Mouse (Mus musculus): ENCODE data around the gene Myl12a. TPM values are rescaled to one million over a fixed set of nuclear protein-coding genes. Genes with fewer than 3 reads are reported as not detected.

Gene Myl12a
- total RNA-seq, 2 experiments from 2014 or later: 230 to 515 TPM

DNA sequence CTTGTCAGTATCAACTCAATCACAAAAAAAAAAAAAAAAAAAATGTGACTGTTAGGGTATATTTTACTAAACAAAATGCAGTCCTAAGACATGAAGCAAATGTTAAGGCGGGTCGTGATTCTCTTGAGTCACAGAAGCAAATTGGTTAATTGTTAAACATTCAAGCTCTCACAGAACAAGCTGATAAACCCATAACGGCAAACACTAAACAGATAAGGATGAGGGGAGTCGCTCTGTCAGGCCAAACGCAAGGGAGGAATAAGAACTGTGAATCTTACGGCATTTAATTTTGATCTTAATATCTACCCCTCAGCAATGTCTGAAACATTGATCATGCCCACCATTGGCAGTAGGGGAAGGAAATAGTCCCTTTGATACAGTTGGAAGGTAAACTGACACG is 53.5 kb downstream of the Myl12a start:
- ATAC-seq (ENCODE audit: poor library complexity, severe bottlenecking): no peak

DNA sequence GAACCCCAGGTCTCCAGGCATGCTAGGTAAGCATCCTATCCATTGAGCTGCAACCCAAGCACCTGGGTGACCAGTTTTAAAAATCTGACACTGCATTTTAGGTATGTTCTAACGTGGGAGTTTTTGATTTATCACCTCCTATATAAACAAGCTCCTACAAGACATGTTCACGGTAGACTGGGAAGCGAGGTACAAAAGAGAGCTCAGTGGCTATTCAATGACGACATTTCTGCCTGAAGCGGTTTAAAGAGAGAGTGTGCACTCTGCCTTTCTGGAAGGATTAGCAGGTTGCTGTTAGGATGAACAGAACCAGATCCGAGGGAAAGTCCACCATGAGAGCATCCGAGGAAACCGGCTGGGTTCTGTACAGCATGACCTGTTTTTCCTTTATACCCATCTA is 54.0 kb downstream of the Myl12a start:
- ATAC-seq (ENCODE audit: poor library complexity, severe bottlenecking): no peak

DNA sequence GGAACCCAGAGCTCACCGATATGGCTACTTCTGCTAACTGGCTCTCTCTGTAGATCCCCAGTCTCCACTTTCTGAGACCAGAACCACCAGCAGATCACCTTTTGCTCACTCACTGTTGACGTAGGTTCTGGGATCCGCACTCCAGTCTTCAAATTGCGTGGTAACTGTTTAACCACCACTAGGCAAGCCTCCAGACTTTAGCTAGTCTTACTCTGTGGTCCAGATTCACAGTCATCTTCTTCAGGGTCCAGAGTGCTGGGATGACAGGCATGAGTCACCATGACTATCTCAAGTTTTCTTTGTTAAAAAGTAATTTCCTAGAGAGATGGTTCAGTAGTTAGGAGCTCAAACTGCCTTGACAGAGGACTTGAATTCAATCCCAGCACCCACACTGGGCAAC is 58.9 kb downstream of the Myl12a start:
- no peak for ATAC-seq (ENCODE audit: poor library complexity, severe bottlenecking)

Other genes starting within 250 kb of the Myl12a start
- gene Tgif1, start 149.3 kb downstream of the Myl12a start, total RNA-seq (2015): 30.7 and 40.4 TPM in 2 replicates
- gene Tgif1, start 149.3 kb downstream of the Myl12a start, total RNA-seq (2017): 15.8 and 21.6 TPM in 2 replicates
- gene Myom1, start 245 bp downstream of the Myl12a start, total RNA-seq (2015): 0.07 and 0.11 TPM in 2 replicates
- gene Myom1, start 245 bp downstream of the Myl12a start, total RNA-seq (2017): 0.44 and 0.69 TPM in 2 replicates
- gene Lpin2, start 179.7 kb upstream of the Myl12a start, total RNA-seq (2015): 21.7 and 25.3 TPM in 2 replicates
- gene Lpin2, start 179.7 kb upstream of the Myl12a start, total RNA-seq (2017): 31.4 and 38.1 TPM in 2 replicates